Mouse (Mus musculus) layer of hippocampus, postnatal 10 days (tissue): ENCODE data around the gene Srpk2. TPM values are rescaled to one million over a fixed set of nuclear protein-coding genes. Genes with fewer than 3 reads are reported as not detected.
"Not testable (repeated sequence)": the region's sequence is repeated elsewhere in the genome, so short reads cannot be mapped to it uniquely, and the experiment has no call there.

ENCODE experiments used
- DNase-seq, 2 experiments: peaks; one replicate each; pipeline ENCODE4 v3.0.0; 2021; ENCODE audit warnings: low spot score in 2 of 2
- total RNA-seq, 2 experiments: library from RNA; stranded (reverse); gene quantifications; 2 replicates each; pipeline ENCODE4 v1.2.3; 2021

Gene Srpk2
- total RNA-seq, 2 experiments from 2014 or later, result 143 to 151 TPM

DNA sequence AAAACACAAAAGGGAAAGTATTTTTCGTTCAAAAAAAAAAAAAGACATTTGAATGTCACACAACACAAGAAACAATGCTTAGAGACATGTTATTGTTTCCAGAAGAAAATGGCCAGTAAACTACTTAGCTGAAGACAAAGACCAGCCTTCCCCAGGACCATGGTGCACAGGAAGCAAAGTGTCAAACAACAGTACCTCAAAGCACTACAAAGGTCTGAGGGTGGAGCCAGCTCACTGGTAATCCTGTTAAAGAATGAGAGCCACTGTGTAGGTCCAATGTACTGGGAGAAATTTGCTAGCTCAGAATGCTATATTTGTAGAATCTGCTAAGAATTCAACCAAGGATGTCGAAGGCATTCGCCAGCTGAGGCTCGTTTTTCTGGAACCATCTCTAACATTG is 177.2 kb downstream of the Srpk2 start:
- no peak for DNase-seq

DNA sequence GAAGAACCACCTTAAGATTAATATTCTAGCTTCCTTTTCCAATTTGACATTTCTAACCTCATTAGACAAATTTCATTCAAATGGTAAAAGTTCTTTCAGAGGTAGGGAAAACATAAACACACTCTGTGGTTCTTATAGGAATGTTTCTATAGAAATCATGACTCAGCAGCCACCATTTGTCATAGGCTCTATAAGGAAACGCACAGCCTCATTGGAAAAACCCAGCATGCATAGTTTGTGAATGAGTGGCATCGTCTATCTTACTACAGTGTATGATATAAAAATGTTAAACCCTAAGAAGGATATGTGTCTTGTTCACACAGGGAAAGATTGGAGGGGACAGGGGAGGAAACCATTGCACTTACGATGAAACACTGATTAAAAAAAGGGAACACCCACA is 178.8 kb downstream of the Srpk2 start:
- DNase-seq, result no peak

DNA sequence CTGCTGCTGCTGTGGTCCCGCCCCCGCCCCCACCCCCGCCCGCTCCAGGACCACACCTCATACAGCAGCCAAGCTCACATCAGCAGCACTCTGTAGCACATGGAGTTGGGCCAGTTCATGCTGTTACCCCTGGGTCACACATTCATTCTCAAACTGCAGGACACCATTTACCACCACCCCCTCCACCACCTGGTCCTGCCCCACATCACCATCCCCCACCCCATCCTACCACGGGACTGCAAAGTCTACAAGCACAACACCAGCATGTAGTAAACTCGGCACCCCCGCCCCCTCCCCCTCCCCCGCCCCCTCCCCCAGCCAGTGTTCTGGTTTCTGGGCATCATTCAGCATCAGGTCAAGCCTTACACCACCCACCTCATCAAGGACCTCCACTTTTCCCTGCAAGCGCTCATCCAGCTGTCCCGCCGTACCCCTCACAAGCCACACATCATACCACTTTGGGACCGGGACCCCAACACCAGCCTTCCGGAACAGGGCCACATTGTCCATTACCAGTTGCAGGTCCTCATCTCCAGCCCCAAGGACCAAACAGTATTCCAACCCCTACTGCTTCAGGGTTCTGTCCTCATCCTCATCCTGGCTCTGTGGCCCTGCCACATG is 182.0 kb downstream of the Srpk2 start:
- no peak for DNase-seq

DNA sequence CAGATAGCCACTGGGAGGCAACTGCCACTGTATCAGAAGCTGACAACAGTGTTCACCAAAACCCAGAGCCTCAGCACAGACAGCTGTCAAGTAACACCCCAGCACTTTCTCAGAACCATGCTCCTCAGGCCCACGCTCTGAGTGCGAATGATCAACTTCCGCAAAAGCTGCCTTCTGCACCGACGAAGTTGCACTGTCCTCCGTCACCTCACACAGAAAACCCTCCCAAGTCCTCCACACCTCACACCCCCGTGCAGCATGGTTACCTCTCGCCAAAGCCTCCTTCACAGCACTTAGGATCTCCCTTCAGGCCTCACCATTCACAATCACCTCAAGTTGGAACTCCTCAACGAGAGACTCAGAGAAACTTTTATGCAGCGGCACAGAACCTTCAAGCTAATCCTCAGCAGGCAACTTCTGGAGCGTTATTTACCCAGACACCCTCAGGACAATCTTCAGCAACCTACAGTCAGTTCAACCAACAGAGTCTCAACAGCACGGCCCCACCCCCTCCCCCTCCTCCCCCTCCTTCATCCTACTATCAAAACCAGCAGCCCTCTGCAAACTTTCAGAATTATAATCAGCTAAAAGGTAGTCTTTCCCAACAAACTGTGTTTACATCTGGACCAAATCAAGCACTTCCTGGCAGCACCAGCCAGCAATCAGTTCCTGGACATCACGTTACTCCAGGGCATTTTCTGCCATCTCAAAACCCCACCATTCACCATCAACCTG is 182.7 kb downstream of the Srpk2 start:
- DNase-seq, result no peak

DNA sequence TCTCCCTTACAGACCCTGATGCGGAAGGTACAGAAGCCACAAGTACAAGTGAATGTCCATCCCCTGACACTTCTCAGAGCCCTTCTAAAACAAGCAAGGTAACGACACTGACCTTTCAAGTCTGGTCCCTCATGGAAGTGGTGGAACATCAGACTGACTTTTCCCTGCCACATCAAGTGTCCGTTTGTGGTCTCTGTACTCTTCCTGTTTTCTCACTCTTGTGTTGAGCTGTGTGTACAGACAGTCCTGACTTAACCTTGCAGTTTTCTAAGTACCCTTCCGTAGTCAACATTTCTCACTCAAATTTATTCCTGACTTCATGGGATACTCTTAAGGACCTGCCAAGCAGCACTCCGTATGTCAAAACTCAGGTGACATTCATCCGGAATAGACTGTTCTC is 183.7 kb downstream of the Srpk2 start:
- DNase-seq, result no peak

DNA sequence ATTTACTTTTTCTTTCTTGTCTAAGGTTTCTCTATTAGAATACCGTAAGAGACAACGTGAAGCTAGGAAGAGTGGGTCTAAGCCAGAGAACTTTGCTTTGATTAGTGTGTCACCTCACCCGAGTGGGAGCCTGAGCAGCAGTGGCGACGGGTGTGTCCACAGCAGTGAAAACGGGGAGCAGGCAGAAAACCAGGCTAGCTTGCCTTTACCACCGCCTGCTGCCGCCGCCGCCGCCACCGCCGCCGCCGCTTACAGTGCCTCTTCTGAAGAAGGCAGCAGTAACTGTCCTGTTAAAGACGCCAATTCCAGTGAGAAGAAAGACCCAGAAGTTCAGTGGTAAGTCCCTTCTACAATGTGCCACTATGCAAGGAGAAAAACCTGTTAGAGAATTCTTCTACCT is 185.2 kb downstream of the Srpk2 start:
- no peak for DNase-seq

DNA sequence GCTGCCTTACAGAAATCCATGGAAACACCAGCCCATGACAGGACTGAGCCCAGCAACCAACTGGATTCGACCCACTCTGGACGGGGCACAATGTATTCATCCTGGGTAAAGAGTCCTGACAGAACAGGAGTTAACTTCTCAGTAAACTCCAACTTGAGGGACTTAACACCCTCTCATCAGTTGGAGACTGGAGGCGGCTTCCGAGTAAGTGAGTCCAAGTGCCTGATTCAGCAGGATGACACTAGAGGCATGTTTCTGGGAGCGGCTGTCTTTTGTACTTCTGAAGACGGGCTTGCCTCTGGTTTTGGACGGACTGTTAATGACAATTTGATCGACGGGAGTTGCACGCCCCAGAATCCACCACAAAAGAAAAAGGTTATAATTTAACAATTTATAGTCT is 186.5 kb downstream of the Srpk2 start:
- DNase-seq, result no peak

DNA sequence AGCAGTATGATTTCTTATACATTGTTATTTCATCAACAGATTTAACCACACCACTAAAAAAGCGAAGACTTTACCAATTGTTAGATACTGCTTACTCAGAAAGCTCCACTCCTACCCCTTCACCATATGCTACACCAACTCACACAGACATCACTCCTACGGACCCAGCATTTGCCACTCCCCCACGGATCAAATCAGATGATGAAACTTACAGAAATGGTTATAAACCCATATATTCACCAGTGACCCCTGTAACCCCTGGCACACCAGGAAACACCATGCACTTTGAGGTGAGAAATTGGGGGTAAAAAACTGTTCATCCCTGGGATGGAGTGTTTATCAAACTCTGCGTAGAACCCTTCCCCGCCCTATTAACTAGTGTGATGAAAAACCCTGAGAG is 187.5 kb downstream of the Srpk2 start:
- no peak for DNase-seq

DNA sequence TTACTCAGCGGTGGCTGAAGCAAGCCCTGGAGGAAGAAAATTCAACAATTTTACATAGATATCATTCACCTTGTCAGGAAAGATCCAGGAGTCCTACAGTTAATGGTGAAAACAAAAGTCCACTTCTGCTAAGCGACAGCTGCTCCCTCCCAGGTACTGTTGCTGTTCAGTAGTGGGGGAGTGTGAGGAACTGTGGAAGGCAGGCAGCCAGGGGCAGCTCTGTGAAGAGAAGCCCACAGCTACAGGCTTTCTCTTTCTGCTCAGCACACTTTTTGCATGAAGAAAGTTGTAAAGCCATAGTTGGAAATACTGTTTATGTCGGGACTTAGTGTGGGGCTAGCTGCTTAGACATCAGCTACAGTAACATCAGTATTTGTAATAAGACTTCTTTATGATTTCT is 188.0 kb downstream of the Srpk2 start:
- DNase-seq, result no peak

DNA sequence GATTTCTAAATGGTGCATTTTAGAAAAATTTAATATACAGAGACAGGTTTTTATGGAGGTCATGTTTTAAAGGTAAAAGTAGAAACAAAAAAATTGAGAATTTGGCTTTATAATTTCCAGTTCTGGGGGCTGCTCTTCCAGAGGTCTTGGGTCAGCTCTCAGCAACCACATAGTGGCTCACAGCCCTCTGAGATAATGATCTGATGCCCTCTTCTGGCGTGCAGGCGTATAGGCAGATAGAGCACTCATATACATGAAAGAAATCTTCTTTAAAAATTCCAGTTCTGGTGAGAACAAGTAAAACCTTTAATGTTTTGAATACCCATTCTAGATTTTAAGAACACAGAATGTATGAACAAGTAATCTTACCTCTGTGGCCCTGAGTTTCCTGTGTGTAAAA is 193.6 kb downstream of the Srpk2 start:
- no peak for DNase-seq

DNA sequence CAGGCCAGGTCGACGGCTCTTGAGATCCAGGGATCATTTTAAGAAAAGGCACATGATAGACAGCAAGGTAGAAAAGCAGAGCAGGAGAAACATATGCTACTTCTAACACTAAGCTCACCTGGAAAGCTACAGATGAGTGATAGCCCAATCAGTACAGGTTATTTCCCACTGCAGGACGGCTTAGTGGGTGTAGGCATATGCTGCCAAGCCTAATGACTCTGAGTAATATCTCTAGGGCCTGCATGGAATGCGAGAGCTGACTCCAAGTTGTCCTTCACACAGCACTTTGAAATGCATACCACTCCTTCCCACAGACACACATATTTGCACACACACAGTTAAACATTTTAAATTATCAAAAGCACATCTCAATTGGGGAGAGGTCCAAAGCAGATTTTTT is 195.2 kb downstream of the Srpk2 start:
- no peak for DNase-seq

DNA sequence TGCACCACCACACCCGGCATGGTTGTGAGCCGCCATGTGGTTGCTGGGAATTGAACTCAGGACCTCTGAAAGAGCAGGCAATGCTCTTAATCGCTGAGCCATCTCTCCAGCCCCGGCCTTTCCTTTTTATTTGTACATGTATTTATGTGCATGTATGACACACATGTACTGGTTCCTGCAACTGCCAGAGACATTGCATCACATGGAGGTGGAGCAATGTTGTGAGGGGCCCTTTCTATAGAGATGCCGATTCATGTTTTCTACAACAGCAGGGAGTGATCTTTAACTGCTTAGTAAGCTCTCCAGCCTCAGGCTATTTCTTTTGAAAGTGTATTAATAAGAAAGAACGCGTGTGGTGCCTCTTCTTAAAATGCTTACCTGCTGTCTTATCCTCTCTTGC is 200.6 kb downstream of the Srpk2 start:
- DNase-seq, result no peak

DNA sequence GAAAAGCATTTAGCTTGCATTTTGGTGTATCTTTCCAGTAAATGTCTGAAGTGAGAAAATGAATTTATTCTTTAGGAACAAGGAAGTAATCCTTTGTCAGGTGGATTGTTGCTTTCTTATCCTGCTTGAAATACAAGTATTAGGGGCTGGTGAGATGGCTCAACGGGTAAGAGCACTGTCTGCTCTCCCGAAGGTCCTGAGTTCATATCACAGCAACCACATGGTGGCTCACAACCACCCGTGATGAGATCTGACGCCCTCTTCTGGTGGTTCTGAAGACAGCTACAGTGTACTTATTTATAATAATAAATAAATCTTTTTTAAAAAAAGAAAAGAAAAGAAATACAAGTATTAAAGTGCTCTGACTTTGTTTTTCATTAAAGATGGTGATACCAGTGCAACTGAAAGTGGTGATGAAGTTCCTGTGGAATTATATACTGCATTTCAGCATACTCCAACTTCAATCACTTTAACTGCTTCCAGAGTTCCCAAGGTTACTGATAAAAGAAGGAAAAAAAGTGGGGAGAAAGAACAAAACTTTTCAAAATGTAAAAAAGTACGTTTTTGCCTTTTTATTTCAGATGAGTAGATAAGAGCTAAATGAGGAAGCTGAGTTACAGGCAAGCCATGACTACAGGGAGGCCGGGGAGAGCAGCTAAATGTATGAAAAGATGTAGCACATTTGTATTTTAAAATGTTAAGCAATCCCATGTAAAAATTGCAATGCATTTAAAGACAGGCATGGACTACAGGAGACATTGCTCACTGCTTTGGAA is 211.1 kb downstream of the Srpk2 start:
- DNase-seq, result no peak

DNA sequence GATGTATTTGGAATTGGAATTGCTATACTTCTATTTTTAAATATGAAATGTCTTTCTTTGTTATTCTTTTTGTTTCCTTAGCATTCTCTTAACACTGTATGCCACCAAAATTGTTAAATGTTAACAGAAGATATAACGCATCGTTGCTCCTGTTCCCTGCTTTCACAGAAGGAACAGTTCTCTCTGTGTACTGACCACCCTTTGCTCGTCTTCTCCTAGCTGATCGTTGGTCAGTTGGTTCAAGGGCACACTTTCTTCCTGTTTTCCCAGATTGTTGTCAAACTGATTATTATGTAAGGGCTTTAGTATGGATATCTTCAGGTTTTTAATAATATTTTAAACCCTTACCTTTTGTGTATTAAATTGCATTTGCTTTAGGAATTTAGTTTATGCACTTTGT is 217.9 kb downstream of the Srpk2 start:
- DNase-seq, result no peak

DNA sequence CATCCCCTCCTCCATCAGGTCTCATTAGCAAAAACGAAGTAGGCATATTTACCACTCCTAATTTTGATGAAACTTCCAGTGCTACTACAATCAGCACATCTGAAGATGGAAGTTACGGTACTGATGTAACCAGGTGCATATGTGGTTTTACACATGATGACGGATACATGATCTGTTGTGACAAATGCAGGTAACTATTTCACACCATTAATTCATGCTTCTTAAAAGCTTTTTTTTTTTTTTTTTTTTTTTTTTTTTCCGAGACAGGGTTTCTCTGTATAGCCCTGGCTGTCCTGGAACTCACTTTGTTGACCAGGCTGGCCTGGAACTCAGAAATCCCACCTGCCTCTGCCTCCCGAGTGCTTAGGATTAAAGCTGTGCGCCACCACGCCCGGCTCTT is 219.7 kb downstream of the Srpk2 start:
- DNase-seq, result no peak

DNA sequence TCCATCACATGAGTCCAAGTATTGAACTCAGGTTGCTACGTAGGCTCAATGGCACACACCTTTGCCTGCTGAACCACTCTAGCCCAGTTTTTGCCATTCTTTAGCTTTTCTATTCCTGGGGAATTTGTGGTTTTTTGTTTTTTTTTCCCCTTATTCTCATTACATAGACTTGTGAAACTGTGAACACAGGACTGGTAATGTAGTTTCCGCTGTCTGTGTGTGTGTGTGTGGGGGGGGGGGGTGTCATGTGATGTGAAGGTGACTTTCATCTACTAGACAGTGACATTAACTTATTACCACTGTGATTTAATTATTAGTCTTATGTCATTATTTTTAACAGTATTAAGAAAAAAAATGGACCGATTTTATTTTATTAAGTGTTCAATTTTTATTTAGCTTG is 220.2 kb downstream of the Srpk2 start:
- no peak for DNase-seq

DNA sequence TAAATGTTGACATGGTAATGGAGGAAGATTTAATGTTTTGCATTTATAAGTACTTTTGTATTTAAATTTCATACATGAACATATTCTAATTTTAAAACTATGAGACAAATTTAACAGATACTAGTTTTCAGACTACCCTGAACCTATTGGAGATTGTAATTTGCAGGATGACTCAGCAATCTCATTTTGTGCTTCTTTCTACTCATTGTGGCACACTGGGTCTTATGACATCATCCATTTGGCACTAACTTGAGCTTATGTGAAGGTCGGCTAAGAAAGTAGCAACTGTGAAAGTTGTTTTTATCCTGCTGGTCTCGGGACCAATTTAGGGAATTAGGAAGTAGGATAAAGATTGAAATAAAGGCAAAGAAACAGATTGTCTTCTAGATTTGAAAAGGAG is 222.7 kb downstream of the Srpk2 start:
- DNase-seq, result no peak

DNA sequence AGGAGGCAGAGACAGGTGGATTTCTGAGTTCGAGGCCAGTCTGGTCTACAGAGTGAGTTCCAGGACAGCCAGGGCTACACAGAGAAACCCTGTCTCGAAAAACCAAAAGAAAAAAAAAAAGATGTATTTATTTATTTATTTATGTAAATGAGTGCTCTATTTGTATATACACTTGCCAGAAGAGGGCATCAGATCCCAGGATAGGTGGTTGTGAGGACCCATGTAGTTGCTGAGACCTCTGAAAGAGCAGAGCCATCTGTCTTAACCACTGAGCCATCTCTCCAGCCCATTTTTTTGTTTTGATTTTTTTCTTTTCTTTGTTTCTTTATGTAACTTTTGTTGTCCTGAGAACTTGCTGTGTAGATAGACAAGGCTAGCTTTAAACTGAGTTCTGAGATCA is 230.9 kb downstream of the Srpk2 start:
- not testable (repeated sequence) for DNase-seq
